Mouse (Mus musculus) right cerebral cortex, postnatal 4 days (tissue): Measurements from ENCODE around the gene Tap2.
A peak's percentile ranks its signal among the peaks of the same experiment; 100 is the strongest.

Experiments used
- DNase-seq: peaks from one replicate; pipeline ENCODE4 v3.0.0-alpha.2; 2022

Tap2 gene

GRCm38 (mm10) chr17:34257594-34258375, 54.5 kb downstream of the Tap2 start, which contains the start of gene H2-Ab1:
TSS of gene H2-Ab1 (plus strand) at chr17:34257689.
- peak; percentile 83 for DNase-seq

- DNase-seq, result no peak
Measured at GRCm38 (mm10) chr17:34260551-34260950, 57.2 kb downstream of the Tap2 start.

GRCm38 (mm10) chr17:34261502-34261901, 58.2 kb downstream of the Tap2 start:
- peak; percentile 77 for DNase-seq

GRCm38 (mm10) chr17:34263068-34263467, 59.7 kb downstream of the Tap2 start:
- peak; percentile 61 for DNase-seq

- no peak for DNase-seq
Measured at GRCm38 (mm10) chr17:34263811-34264371, 60.6 kb downstream of the Tap2 start.

- DNase-seq, result no peak
Measured at GRCm38 (mm10) chr17:34264452-34265351, 61.4 kb downstream of the Tap2 start.
